Mouse (Mus musculus) spleen, postnatal 36 days (tissue): ENCODE measurements around the gene Gm48551.
A peak's percentile ranks its signal among the peaks of the same experiment; 100 is the strongest.

Experiments
- DNase-seq, 2 experiments: peaks; one replicate each; pipeline ENCODE4 v3.0.0; 2022; ENCODE audit warnings: low spot score in 2 of 2, mixed read lengths in 1 of 2

Gm48551 gene

GRCm38 (mm10) chr10:81356991-81357844 lies 27.0 kb upstream of the Gm48551 start, which contains the start of gene Mfsd12:
Mfsd12 (plus strand) TSS chr10:81357491.
- DNase-seq, result peak; percentile 91 to 92

GRCm38 (mm10) chr10:81358209-81358608 lies 26.1 kb upstream of the Gm48551 start:
- no peak for DNase-seq

GRCm38 (mm10) chr10:81358841-81359240 lies 25.4 kb upstream of the Gm48551 start:
- no peak for DNase-seq

- no peak for DNase-seq
Measured at GRCm38 (mm10) chr10:81360721-81361120, 23.5 kb upstream of the Gm48551 start.

GRCm38 (mm10) chr10:81362336-81362949 lies 21.8 kb upstream of the Gm48551 start:
- DNase-seq, result peak; percentile 56 to 77

GRCm38 (mm10) chr10:81363436-81364346 lies 20.6 kb upstream of the Gm48551 start:
- no peak for DNase-seq

- DNase-seq, result no peak
Measured at GRCm38 (mm10) chr10:81364666-81365065, 19.6 kb upstream of the Gm48551 start.

GRCm38 (mm10) chr10:81365073-81365472 lies 19.2 kb upstream of the Gm48551 start:
- DNase-seq, result no peak

- DNase-seq, result no peak
Measured at GRCm38 (mm10) chr10:81365672-81366476, 18.4 kb upstream of the Gm48551 start, which contains the start of gene 4930404N11Rik. 4930404N11Rik (minus strand) TSS chr10:81365816.

GRCm38 (mm10) chr10:81366477-81367206 lies 17.6 kb upstream of the Gm48551 start:
- no peak for DNase-seq

GRCm38 (mm10) chr10:81367207-81367495 lies 17.1 kb upstream of the Gm48551 start:
- no peak for DNase-seq

GRCm38 (mm10) chr10:81375322-81375721 lies 8.9 kb upstream of the Gm48551 start:
- no peak for DNase-seq

- DNase-seq, result peak; percentile 55 to 76
Measured at GRCm38 (mm10) chr10:81376561-81377361, 7.5 kb upstream of the Gm48551 start.

GRCm38 (mm10) chr10:81377362-81377664 lies 7.0 kb upstream of the Gm48551 start:
- DNase-seq, result no peak

- no peak for DNase-seq
Measured at GRCm38 (mm10) chr10:81377793-81378552, 6.3 kb upstream of the Gm48551 start, which contains the start of gene Fzr1. Fzr1 (minus strand) TSS chr10:81378516.

- DNase-seq, result peak; percentile 100
Measured at GRCm38 (mm10) chr10:81378553-81379182, 5.6 kb upstream of the Gm48551 start.

- DNase-seq, result no peak
Measured at GRCm38 (mm10) chr10:81379183-81379553, 5.1 kb upstream of the Gm48551 start.

- DNase-seq, result no peak
Measured at GRCm38 (mm10) chr10:81379809-81380378, 4.4 kb upstream of the Gm48551 start.
